Mouse (Mus musculus) retina, adult 2 months (tissue): ENCODE results near the gene Cox7a1.
"Not testable (repeated sequence)": the region's sequence is repeated elsewhere in the genome, so short reads cannot be mapped to it uniquely, and the experiment has no call there.

Experiments
- DNase-seq: peaks from one replicate; pipeline ENCODE4 v3.0.0-alpha.2; 2012; ENCODE audit warnings: low read depth, low spot score

Cox7a1 gene

DNA sequence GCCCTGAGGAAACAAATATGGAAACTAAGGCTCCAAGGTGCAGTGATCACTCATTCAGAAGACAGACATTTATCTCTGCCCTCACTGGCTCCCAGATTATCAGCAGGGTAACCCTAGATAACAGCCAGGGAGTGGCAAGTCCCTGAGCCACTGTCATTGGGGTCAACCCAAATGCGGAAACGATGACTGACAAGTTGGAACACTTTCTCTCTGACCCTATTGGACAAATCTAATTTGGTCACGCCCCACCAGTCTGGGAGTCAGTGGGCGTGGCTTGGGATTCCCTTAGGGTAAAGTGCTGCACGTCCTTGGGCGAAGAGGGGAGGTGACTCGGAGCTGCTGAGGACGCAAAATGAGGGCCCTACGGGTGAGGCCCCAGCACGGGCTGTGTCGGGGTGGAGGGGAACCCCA is at the start of gene Cox7a1:
Cox7a1 (plus strand) TSS at position 266 of the 411 bp plus-strand sequence.
- DNase-seq: no peak

DNA sequence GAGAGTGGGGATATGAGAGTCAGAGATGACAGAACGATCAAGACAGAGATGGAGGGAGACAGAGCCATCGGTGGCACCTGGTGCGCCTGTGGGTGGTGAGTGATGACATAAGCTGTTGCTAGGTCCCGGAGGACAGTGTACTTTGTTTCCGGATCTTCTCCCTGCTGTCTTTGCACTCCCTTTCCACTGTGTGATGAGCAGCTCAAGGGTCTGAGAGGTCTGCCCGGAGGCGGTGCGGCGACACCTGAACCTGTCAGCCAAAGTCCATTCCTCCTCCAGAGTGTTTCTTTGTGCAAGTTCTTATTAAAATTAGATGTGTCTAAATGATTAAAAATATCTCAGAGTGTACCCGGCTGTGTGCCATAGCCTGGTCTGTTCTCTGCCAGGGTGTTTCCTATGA is 47.1 kb upstream of the Cox7a1 start:
- no peak for DNase-seq

DNA sequence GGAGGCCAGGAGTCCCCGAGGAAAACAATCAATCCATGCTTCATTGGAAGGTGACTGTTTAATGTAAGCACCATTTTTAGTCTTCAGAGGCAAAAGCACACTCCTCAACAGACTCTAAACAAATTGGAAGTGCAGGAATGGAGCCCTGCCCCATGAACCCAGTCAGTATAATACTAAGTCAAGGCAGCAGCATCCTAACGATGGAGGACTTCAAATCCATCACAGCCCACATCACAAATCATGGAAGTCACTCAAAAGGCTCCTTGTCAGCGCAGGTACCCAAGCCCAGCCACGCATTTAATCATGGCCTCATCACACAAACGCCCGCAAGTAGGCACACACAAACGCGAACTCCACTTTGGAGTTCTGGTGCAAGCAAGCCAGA is 40.8 kb upstream of the Cox7a1 start:
- DNase-seq: no peak

DNA sequence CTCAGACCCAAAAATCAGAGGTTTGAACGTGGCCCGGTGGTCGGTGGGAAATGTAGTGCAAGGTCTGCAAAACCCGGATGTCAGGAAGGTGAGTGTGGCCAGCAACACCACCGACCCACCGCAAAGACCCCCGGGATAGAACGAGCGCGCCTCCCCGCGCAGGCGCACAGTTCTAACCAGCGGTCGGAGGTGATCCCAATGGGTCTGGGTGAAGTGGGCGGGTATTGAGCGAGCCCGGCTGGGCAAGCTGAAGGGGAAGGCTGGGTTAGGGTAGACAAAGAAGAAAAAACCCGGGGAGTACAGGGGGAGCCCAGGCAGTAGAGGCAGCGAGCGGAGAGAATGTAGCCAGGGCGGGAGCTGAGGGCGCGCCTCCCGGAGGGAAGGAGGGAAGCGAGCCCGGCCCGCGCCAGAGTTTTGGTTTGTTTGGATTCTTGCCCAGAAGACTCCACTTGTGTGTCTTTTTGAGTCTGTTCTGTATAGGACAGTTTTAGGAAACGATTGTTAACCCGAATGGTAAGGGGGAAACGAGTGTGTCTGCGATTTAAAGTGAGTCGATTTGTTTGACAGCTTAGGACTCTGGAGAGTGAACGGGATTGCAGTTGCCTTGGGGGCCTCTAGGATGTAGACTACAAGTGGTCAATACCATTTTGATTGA is 40.3 kb upstream of the Cox7a1 start:
- peak; percentile 61 for DNase-seq

DNA sequence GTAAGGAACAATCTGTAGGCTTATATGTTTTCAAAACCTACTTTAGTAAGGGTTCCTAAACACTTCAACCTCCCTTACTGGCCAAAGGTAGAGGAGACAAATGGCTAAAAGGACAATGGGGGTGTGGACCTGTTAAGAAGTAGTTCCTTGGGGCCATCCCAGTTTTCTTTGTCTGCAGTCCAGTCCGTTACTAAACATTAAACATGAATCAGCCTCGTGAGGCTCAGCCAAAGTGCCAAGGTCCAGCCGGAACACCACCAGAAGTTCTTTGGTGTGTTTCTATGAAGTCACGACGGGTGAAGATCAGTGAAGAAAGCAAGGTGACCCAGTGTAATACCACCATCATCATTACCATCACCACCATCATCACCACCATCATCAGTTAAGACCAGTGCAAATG is 36.9 kb upstream of the Cox7a1 start:
- DNase-seq: no peak

DNA sequence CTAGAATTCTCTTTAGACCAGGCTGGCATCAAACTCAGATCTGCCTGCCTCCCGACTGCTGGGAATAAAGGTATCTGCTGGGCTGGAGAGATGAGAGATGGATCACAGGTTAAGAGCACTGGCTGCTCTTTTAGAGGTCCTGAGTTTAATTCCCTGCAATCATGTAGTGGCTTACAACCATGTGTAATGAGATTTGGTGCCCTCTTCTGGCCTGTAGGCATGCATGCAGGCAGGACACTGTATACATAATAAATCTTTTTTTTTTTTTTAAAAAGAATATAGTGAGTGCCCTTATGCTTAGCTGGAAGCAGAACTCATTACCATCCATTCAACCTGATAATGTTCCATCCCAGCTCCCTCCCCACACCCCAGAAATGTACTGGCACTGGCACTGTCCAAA is 29.9 kb upstream of the Cox7a1 start:
- DNase-seq: no peak

DNA sequence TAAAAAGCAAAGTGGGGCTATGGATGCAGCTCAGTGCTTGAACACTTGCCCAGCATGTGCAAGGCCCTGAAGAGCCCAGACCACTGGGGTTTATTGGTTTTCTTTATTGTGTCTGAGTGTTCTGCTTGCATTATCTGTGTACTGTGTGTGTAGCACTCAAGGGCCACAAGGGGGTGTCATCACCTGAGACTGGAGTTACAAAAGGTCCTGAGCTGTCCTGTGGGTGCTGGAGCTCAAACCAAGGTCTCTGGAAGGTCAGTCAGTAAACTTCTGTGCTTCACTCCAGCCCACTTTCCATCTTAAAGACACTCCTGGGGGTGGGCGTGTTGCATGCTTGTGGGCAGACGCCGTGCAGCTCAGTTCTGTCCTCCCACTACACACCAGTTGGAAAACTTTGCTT is 28.4 kb upstream of the Cox7a1 start:
- DNase-seq: no peak

DNA sequence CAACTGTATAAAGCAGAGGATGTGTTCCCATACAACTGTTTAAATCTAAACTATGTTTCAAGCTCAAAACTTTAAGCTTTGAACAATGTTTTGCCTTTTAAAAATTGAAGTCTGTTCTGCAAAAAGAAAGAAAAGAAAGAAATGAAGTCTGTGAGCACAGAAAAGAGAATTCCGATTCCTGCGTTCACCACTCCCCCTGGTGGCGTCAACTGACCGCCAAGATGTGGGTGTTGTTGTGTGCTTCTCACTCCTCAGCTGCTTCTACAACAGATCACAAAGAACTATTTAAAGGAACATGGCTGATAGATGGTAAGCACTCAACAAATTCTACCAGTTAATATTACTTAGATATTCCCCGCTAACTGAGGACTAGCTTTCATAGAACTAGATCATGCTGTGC is 20.8 kb upstream of the Cox7a1 start:
- DNase-seq: no peak

DNA sequence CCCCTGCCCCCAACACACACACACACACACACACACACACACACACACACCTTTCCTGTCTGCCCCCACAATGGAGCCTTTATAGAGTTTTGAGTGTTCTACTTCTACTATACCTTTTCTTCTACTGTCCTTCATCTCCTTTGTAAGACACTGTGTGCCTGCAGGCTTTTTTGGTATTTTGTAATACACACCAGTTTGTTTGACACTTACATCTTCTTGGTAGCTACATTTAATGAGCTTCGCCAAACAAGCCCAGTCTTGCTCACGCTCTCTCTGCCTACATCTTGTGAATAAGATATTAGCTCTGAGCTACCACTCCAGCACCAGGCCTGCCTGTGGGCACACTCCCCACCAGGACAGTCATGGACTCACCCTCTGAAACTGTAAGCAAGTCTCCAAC is 19.2 kb upstream of the Cox7a1 start:
- DNase-seq: no peak

DNA sequence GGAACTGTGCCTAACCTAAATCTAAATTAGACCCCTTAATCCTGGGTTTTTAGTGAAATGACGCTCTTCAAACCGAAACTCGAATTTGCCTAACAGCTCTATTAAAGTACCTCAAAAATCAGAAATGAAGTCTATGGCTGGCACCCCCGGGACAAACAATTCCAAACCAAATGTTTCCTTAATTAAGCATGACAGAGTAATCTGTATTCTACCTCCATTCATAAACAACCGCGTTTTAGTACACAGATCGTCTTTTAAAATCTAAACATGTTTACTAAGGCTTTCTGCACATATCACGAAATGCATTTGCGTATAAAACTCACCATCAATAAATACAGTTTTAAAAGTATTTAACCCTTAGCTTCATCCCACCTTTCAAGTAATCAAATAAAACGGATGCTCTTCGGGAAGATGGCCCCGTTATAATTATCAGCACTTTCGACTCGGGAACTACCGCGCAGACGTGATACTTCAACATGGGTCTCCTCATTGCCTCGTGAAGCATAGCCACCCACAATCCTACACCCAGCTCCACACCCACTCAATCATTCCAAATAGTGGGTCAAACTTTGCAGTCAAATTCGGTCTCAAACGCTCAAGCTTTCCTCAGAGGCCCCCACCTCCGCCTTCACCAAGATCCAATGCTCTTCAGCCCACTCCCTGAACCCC is 14.9 kb upstream of the Cox7a1 start:
- no peak for DNase-seq

DNA sequence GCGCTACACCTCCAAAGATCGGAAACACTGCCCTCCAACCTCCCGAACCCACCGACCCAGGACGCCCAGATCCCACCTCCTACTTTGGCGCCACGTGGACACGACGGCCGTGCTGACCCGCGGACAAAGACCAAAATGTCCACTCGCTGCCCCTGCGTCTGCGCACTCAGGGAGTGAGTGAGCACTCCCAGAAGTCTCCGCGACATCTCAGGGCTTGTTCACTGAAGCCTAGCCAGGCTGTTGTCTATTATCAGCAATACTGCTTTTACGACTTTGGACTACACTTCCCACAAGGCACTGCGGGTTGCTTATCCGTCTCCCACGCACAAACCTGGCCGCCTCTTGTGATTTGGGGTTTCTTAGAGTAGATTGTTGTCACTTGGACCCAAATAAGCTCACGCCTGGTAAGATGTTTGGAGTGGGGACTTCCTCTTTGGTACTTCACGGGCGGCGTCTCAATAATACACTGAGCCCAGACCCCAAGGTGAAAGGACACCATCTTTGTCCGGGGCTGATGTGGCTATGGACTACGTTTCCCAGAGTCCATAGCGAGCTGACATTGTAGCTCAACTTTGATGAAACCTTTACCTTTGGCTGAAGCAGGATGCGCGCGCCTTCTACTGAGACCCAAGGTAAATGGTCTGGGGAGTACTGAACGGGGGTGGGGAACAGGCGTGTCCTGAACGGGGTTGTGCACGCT is 14.2 kb upstream of the Cox7a1 start, which contains the start of gene Zfp146:
Zfp146 (minus strand) TSS at position 168 of the 700 bp plus-strand sequence.
- DNase-seq: peak; percentile 89

DNA sequence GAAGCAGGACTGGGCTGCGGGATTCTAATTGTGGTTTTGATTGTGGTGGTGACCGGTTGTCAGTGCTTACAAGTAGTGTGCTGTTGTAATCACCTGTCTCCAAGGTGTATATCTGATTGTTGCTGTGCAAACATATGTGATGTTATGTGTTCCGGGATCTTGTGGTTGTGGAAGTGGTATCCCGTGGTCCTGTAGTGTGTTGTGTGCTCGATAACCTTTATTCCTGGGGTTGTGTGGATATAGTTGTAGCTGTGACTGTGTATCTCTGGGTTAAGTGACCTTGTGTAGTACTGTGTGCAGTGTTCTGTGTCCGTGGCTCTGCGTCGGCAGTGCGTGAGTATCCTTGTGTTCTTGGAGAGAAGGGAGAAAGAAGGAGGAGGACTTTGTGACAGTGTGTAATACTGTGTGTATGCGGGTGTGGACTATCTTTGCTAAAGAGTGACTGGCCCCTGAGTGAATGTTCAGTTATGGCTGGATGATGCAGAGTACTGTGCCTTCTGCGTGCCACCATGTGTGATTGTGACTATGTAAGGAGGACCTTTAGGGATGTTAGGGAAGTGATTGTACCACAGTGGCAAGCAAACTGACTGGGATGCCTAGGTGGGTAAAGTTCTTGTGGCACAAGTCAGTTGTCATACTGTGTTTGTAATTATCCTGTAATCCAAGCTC is 13.5 kb upstream of the Cox7a1 start:
- no peak for DNase-seq

DNA sequence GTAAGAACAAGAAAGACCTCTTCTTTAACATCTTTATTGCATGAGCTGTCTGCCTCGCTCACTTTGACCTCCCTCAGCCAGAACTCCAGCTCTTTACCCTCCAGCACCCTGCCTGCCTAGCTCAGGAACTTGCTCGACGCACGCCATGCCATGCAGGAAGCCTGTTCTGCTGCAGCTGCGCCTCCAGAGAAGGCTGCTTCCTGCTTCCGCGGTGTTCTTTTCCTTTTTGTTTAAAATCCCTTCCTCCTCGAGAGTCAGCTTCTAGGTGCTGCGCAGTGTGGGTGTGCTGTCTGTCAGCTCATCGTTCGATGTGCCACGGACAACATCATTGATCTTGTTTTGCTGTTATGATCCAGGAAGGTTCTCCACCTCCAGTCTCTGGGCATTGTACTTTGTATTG is 7.5 kb upstream of the Cox7a1 start:
- no peak for DNase-seq

DNA sequence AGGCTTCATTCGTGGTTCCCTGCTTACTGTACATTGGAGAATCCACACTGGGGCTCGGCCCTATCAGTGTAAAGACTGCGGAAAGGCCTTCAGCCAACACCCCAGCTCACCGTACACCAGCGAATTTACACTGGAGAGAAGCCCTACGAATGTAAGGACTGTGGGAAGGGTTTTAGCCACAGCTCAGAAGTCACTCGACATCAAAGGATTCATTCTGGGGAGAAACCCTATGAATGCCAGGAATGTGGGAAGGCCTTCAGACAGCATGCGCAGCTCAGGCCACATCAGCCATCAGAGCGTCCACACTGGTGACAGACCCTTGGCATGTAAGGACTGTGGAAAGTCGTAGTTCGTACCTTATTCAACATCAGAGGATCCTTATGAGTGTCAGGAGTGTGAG is 5.7 kb upstream of the Cox7a1 start:
- no peak for DNase-seq

DNA sequence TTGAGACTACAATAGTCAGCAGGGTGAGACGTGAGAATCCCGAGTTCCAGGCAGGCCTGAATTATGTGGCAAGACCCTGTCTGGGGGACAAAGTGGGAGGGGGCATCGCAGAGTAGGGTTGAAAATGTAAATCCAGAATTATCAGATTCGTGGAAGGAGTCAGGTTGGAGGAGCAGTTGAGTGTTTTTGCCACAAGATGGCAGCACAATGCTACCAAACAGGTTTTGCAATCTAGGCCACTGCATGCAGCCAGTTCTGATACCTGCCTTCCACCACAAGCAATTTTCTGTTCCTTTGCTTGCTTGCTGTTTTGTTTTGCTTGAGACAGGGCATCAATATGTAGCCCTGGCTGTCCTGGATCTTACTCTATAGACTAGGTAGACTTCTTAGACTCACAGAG is 2.6 kb upstream of the Cox7a1 start:
- DNase-seq: peak; percentile 61

DNA sequence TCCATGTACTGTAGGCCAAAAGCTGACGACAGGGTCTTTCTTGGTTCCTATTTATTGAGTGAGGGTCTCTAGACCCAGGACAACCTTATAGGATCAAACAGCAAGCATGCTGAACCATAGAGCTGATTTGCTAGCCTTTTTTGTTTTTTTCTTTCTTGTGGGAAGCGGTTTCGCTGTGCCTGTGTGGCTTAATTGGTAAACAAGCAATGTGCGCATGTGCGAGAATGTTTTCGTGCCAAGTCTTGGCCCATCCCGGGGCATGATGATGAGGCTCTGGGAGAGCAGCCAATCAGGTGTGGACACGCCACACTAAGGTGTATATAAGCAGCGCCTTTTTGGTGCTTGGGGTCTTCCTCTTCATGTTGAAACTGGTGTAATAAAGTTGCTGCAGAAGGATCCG is 2.0 kb upstream of the Cox7a1 start:
- not testable (repeated sequence) for DNase-seq

DNA sequence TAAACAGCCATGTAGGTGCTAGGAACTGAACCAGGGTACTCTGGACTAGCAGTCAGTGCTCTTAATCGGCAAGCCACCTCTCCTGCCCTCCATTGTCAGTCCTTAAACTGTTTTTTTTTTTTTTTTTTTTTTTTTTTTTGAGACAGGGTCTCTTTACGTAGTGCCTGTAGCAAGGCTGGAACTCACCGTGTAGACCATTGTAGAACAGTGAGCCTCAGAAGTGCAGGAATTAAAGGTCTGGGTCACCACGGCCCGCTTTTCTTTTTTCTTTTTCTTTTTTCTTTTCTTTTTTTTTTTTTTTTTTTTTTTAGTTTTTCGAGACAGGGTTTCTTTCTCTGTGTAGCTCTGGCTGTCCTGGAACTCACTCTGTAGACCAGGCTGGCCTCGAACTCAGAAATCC is 755 bp upstream of the Cox7a1 start:
- not testable (repeated sequence) for DNase-seq

DNA sequence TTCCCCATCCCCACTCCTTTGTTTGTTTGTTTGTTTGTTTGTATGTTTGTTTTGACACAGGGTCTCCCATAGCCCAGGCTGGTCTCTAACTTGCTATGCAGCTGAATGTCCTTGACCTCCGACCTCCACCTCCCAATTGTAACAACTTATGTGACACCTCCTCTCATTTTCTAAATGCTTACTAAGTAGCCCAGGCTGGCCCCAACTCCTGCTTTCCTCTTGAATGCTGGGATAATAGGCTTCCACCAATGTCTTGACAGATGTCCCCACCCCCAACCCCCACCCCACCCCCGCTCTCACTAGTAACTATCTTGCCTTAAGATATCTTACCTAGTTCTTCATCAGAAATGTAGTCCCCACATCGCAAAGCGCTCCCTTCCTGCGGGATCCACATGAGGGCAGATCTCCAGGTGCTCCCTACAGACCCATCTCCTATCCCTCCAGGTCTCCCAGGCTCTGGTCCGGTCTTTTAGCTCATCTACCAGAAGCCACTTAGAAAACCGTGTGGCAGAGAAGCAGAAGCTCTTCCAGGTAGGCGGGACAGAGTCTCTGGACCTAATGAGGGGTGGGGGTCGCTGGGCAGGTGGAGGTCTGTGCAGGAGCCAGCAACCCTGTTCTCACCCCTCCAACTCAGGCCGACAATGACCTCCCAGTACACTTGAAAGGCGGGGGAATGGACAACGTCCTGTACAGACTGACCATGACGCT is 851 bp downstream of the Cox7a1 start:
- DNase-seq: no peak

DNA sequence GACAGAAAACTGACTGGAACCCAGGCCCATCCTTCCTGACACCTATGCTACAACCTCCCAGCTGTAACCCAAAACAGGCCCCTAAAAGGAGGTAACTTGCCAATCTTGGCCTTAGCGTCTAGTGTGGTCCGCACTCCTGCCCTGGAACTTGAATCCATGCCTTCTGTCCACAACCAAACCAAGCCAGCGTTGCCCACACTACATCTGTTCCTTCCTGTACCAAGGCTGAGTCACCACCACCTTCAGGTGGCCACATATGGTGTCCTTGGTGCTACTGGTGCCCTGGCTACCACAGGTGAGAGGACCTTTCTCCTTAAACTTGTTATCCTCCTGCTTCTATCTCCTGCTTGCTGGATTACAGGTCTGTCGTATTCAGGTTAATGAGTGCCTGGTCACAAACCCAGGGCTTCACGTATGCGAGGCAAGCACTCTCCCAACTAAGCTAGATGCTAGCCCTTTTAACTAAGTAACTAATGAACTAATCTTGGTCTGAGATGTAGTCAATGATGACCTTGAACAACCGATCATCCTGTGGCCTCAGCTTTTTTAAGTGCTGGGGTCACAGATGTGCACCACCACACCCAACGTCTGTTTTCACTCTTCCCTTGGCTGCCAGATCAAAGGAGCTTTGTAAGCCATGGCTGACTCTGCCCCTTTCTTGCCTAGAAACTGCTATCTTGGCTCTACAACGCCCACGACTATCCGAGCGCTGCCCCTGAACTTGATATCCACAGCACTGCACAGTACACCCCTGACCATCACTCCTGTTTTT is 4.6 kb downstream of the Cox7a1 start:
- no peak for DNase-seq

DNA sequence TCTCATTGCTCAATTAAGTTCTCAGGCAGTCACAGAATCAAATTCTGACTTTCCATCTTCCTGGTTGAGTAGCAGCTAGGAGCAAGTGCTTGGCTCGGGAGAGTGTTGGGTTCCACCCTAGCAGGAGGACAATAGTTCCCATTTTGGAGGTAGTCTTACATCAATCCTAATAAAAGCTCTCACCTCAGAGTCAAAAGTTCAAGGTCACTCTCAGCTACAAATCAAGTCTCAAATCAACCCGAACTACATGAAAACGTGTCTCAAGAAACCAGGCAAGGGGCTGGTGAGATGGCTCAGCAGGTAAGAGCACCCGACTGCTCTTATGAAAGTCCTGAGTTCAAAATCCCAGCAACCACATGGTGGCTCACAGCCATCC is 5.2 kb downstream of the Cox7a1 start:
- no peak for DNase-seq

DNA sequence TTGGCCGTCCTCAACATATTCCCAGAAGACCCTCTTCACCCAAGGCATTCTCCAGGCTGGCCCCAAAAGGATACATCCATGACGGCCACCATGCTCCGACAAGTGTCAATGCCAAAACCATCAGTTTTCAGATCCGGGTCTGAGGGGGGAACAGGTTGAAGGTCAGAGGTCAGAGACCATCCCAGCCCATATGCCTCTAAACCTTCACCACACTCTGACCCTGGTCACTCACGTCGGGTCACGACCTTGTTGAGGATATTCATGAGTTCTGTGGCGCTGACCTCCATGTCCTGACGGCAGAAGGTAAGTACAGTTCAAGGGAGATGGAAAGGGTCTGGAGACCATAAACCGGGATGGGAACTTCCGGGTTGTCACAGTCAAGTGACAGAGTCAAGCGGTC is 8.1 kb downstream of the Cox7a1 start:
- no peak for DNase-seq
